Mouse (Mus musculus): ENCODE data around the gene Cpxm2. TPM values are rescaled to one million over a fixed set of nuclear protein-coding genes. Genes with fewer than 3 reads are reported as not detected.
A peak's percentile ranks its signal among the peaks of the same experiment; 100 is the strongest.

Cpxm2 gene
- polyA plus RNA-seq (2014; fragmentation: Nextera tagmentation; extraction: Ambion mirVana): 2.9 and 3.4 TPM in 2 replicates

- no peaks in the 10 kb centered on the region for H3K9me3 ChIP-seq (ENCODE audit: control insufficient read depth, low read depth, low read length)
- H3K27me3 ChIP-seq (ENCODE audit: control insufficient read depth, insufficient read depth, low read length): peaks cover 16% of the 10 kb centered on the region
- 0 out of 2 replicates have a peak within 1 kb of the TSS, but pooled peaks have one; percentile 1 for H3K9ac ChIP-seq (replicated peaks; ENCODE audit: low read depth, low read length)
- no peaks in the 10 kb centered on the region for H3K36me3 ChIP-seq (ENCODE audit: control insufficient read depth, insufficient read depth, low read length)
- peak within 1 kb of the TSS; percentile 30 for H3K4me3 ChIP-seq (ENCODE audit: low read depth, low read length)
- peak within 1 kb of the TSS; percentile 63 for H3K4me2 ChIP-seq (replicated peaks; ENCODE audit: low read depth, low read length)
- WGBS: 3% methylated on average over 41 of the region's 43 CpGs
- H3K4me1 ChIP-seq (ENCODE audit: control insufficient read depth, insufficient read depth, low read length): 0 out of 2 replicates have a peak, but pooled peaks cover 5% of the 10 kb centered on the region
- peak; percentile 75 for ATAC-seq (ENCODE audit: insufficient number of reproducible peaks, insufficient read depth, low FRiP score, low read depth)
- H3K27ac ChIP-seq (ENCODE audit: low read length): no peak within 1 kb of the TSS
Measured at GRCm38 (mm10) chr7:132154368-132154961, at the start of gene Cpxm2. TSS of gene Cpxm2 (minus strand) at chr7:132154739.

GRCm38 (mm10) chr7:132204073-132204612 lies 49.6 kb upstream of the Cpxm2 start:
- no peaks in the 10 kb centered on the region for H3K36me3 ChIP-seq (ENCODE audit: control insufficient read depth, insufficient read depth, low read length)
- 3% methylated on average over 1 of the region's 1 CpGs for WGBS
- no peaks in the 10 kb centered on the region for H3K4me1 ChIP-seq (ENCODE audit: control insufficient read depth, insufficient read depth, low read length)
- H3K4me3 ChIP-seq (ENCODE audit: low read depth, low read length): no peak overlapping the region
- H3K4me2 ChIP-seq (replicated peaks; ENCODE audit: low read depth, low read length): no peak overlapping the region
- no peaks in the 10 kb centered on the region for H3K27me3 ChIP-seq (ENCODE audit: control insufficient read depth, insufficient read depth, low read length)
- H3K9me3 ChIP-seq (ENCODE audit: control insufficient read depth, low read depth, low read length): no peaks in the 10 kb centered on the region
- H3K9ac ChIP-seq (replicated peaks; ENCODE audit: low read depth, low read length): no peak overlapping the region
- ATAC-seq (ENCODE audit: insufficient number of reproducible peaks, insufficient read depth, low FRiP score, low read depth): no peak
- no peak overlapping the region for H3K27ac ChIP-seq (ENCODE audit: low read length)

GRCm38 (mm10) chr7:132199686-132200085 lies 45.1 kb upstream of the Cpxm2 start:
- no peaks in the 10 kb centered on the region for H3K9me3 ChIP-seq (ENCODE audit: control insufficient read depth, low read depth, low read length)
- no peak overlapping the region for H3K4me2 ChIP-seq (replicated peaks; ENCODE audit: low read depth, low read length)
- no peak overlapping the region for H3K27ac ChIP-seq (ENCODE audit: low read length)
- 35% methylated on average over 6 of the region's 6 CpGs for WGBS
- H3K27me3 ChIP-seq (ENCODE audit: control insufficient read depth, insufficient read depth, low read length): no peaks in the 10 kb centered on the region
- H3K36me3 ChIP-seq (ENCODE audit: control insufficient read depth, insufficient read depth, low read length): no peaks in the 10 kb centered on the region
- H3K4me1 ChIP-seq (ENCODE audit: control insufficient read depth, insufficient read depth, low read length): no peaks in the 10 kb centered on the region
- no peak for ATAC-seq (ENCODE audit: insufficient number of reproducible peaks, insufficient read depth, low FRiP score, low read depth)
- H3K9ac ChIP-seq (replicated peaks; ENCODE audit: low read depth, low read length): no peak overlapping the region
- no peak overlapping the region for H3K4me3 ChIP-seq (ENCODE audit: low read depth, low read length)

- no peak for ATAC-seq (ENCODE audit: insufficient number of reproducible peaks, insufficient read depth, low FRiP score, low read depth)
- H3K27ac ChIP-seq (ENCODE audit: low read length): no peak overlapping the region
- 89% methylated on average over 1 of the region's 1 CpGs for WGBS
Measured at GRCm38 (mm10) chr7:132198806-132199205, 44.3 kb upstream of the Cpxm2 start.

GRCm38 (mm10) chr7:132197817-132198475 lies 43.4 kb upstream of the Cpxm2 start:
- no peaks in the 10 kb centered on the region for H3K9me3 ChIP-seq (ENCODE audit: control insufficient read depth, low read depth, low read length)

More at GRCm38 (mm10) chr7:132198806-132199205, 44.3 kb upstream of the Cpxm2 start:
- H3K36me3 ChIP-seq (ENCODE audit: control insufficient read depth, insufficient read depth, low read length): no peaks in the 10 kb centered on the region
- H3K9me3 ChIP-seq (ENCODE audit: control insufficient read depth, low read depth, low read length): no peaks in the 10 kb centered on the region
- H3K27me3 ChIP-seq (ENCODE audit: control insufficient read depth, insufficient read depth, low read length): no peaks in the 10 kb centered on the region
- H3K9ac ChIP-seq (replicated peaks; ENCODE audit: low read depth, low read length): no peak overlapping the region
- no peak overlapping the region for H3K4me2 ChIP-seq (replicated peaks; ENCODE audit: low read depth, low read length)
- H3K4me1 ChIP-seq (ENCODE audit: control insufficient read depth, insufficient read depth, low read length): no peaks in the 10 kb centered on the region
- no peak overlapping the region for H3K4me3 ChIP-seq (ENCODE audit: low read depth, low read length)

GRCm38 (mm10) chr7:132196581-132196980 lies 42.0 kb upstream of the Cpxm2 start:
- H3K9ac ChIP-seq (replicated peaks; ENCODE audit: low read depth, low read length): no peak overlapping the region
- H3K9me3 ChIP-seq (ENCODE audit: control insufficient read depth, low read depth, low read length): no peaks in the 10 kb centered on the region
- no peak overlapping the region for H3K4me3 ChIP-seq (ENCODE audit: low read depth, low read length)
- H3K36me3 ChIP-seq (ENCODE audit: control insufficient read depth, insufficient read depth, low read length): no peaks in the 10 kb centered on the region
- no peaks in the 10 kb centered on the region for H3K27me3 ChIP-seq (ENCODE audit: control insufficient read depth, insufficient read depth, low read length)
- no peak for ATAC-seq (ENCODE audit: insufficient number of reproducible peaks, insufficient read depth, low FRiP score, low read depth)
- H3K4me2 ChIP-seq (replicated peaks; ENCODE audit: low read depth, low read length): no peak overlapping the region
- WGBS: 100% methylated on average over 1 of the region's 1 CpGs
- no peak overlapping the region for H3K27ac ChIP-seq (ENCODE audit: low read length)
- no peaks in the 10 kb centered on the region for H3K4me1 ChIP-seq (ENCODE audit: control insufficient read depth, insufficient read depth, low read length)

More at GRCm38 (mm10) chr7:132197817-132198475, 43.4 kb upstream of the Cpxm2 start:
- H3K4me2 ChIP-seq (replicated peaks; ENCODE audit: low read depth, low read length): no peak overlapping the region
- no peak for ATAC-seq (ENCODE audit: insufficient number of reproducible peaks, insufficient read depth, low FRiP score, low read depth)
- no peak overlapping the region for H3K27ac ChIP-seq (ENCODE audit: low read length)
- no peaks in the 10 kb centered on the region for H3K4me1 ChIP-seq (ENCODE audit: control insufficient read depth, insufficient read depth, low read length)
- no peak overlapping the region for H3K9ac ChIP-seq (replicated peaks; ENCODE audit: low read depth, low read length)
- H3K27me3 ChIP-seq (ENCODE audit: control insufficient read depth, insufficient read depth, low read length): no peaks in the 10 kb centered on the region
- H3K36me3 ChIP-seq (ENCODE audit: control insufficient read depth, insufficient read depth, low read length): no peaks in the 10 kb centered on the region
- 26% methylated on average over 7 of the region's 7 CpGs for WGBS
- H3K4me3 ChIP-seq (ENCODE audit: low read depth, low read length): no peak overlapping the region

- no peak for ATAC-seq (ENCODE audit: insufficient number of reproducible peaks, insufficient read depth, low FRiP score, low read depth)
- Histone ChIP-seq H3K4me1 (ENCODE audit: control insufficient read depth, insufficient read depth, low read length) (no peaks in the 10 kb centered on the region), H3K27ac (ENCODE audit: low read length) (no peak overlapping the region), H3K27me3 (ENCODE audit: control insufficient read depth, insufficient read depth, low read length) (no peaks in the 10 kb centered on the region), H3K9ac (replicated peaks; ENCODE audit: low read depth, low read length) (no peak overlapping the region), H3K4me2 (replicated peaks; ENCODE audit: low read depth, low read length) (no peak overlapping the region), H3K36me3 (ENCODE audit: control insufficient read depth, insufficient read depth, low read length) (no peaks in the 10 kb centered on the region), H3K4me3 (ENCODE audit: low read depth, low read length) (no peak overlapping the region), H3K9me3 (ENCODE audit: control insufficient read depth, low read depth, low read length) (no peaks in the 10 kb centered on the region)
- WGBS: 98% methylated on average over 2 of the region's 2 CpGs
Measured at GRCm38 (mm10) chr7:132193606-132194005, 39.1 kb upstream of the Cpxm2 start.

- Histone ChIP-seq H3K27ac (ENCODE audit: low read length) (no peak overlapping the region), H3K9ac (replicated peaks; ENCODE audit: low read depth, low read length) (no peak overlapping the region), H3K4me3 (ENCODE audit: low read depth, low read length) (no peak overlapping the region), H3K9me3 (ENCODE audit: control insufficient read depth, low read depth, low read length) (no peaks in the 10 kb centered on the region), H3K4me2 (replicated peaks; ENCODE audit: low read depth, low read length) (no peak overlapping the region), H3K36me3 (ENCODE audit: control insufficient read depth, insufficient read depth, low read length) (no peaks in the 10 kb centered on the region), H3K4me1 (ENCODE audit: control insufficient read depth, insufficient read depth, low read length) (no peaks in the 10 kb centered on the region), H3K27me3 (ENCODE audit: control insufficient read depth, insufficient read depth, low read length) (no peaks in the 10 kb centered on the region)
- WGBS: 62% methylated on average over 3 of the region's 3 CpGs
- no peak for ATAC-seq (ENCODE audit: insufficient number of reproducible peaks, insufficient read depth, low FRiP score, low read depth)
Measured at GRCm38 (mm10) chr7:132187456-132187855, 32.9 kb upstream of the Cpxm2 start.

All from stomach, embryonic 14.5 days (tissue).